Mouse (Mus musculus): Measurements from ENCODE around the gene Vmn1r210. TPM values are rescaled to one million over a fixed set of nuclear protein-coding genes. Genes with fewer than 3 reads are reported as not detected.
"Not testable (repeated sequence)": the region's sequence is repeated elsewhere in the genome, so short reads cannot be mapped to it uniquely, and the experiment has no call there.

Vmn1r210 gene
- not detected for total RNA-seq (2021)
- long read RNA-seq, experiment 1, result 0 reads
- long read RNA-seq, experiment 2, result 0 reads

DNA sequence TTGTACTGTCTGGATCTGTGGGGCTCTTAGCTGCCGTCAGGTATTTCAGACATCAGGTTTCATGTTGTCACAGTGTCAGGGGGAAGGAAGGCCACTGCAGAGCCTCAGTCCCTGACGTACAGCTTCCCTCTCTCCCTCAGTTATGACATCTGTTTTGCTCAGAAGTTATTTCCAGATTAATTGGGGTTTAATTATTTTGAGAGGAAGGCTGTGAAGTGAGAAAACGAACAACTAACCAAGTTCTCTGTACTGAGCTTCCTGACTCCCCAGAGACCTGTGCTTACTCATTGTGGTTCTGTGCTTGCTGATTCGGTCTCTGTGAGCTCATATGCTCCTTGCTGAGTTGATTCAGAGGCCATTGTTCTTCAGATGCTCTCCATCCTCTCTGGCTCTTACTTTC is at the start of gene Vmn1r210:
Gene Vmn1r210, minus strand, starts transcription at position 101 of the 400 bp plus-strand sequence.
- no peak for TF ChIP-seq CTCF (conservative IDR thresholded peaks at IDR 0.05)
- no peak within 1 kb of the TSS for H3K27ac ChIP-seq
- no peak within 1 kb of the TSS for H3K4me3 ChIP-seq
- no peak for DNase-seq (ENCODE audit: low spot score in 2 of 2)

DNA sequence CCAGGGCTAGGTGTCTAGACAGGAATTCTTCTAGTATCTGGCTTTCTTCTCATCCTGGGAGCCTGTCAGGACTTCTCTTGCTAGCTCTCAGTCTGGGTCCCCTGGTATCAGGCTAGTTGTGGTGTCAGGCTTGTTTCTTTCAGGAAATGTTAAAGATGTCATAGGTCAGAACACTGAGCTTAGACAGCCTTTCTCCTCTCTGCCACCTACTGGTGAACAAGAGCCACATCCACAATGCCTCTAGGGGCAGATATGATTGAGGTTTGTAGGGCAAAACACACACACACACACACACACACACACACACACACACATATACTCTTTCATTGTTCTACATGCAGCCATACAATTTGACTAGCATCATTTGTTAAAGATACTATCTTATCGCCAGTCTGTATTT is 48.1 kb upstream of the Vmn1r210 start:
- Histone ChIP-seq H3K27ac (no peak overlapping the region), H3K4me3 (no peak overlapping the region)
- TF ChIP-seq CTCF (conservative IDR thresholded peaks at IDR 0.05), result peak; percentile 24
- DNase-seq (ENCODE audit: low spot score in 2 of 2), result no peak

DNA sequence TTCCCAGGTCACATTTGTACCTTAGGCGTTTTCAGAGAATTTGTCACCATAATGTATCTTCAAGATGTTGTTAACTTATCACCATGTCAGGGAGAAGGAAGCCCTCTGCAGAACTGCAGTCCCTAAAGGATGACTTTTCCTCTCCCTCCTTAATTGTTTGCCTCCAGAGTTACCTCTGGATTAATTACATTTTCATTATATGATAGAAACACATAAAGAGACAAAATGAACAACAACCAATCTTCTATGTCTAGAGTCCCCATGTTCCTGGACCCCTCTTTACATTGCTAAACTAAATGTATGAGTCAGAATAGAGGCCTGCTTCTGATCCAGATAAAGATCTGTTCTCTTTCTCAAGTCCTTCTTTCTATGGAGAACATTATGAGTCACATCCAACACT is 26.3 kb upstream of the Vmn1r210 start, which contains the start of gene Vmn1r211:
Gene Vmn1r211, minus strand, starts transcription at position 101 of the 400 bp plus-strand sequence.
- DNase-seq (ENCODE audit: low spot score in 2 of 2), result no peak
- TF ChIP-seq CTCF (conservative IDR thresholded peaks at IDR 0.05), result no peak
- H3K4me3 ChIP-seq, result no peak within 1 kb of the TSS
- no peak within 1 kb of the TSS for H3K27ac ChIP-seq

- no peak overlapping the region for H3K27ac ChIP-seq
- no peak for TF ChIP-seq CTCF (conservative IDR thresholded peaks at IDR 0.05)
- H3K4me3 ChIP-seq, result no peak overlapping the region
- DNase-seq (ENCODE audit: low spot score in 2 of 2), result no peak
Observed at GRCm38 (mm10) chr13:22854760-22855159, 23.6 kb upstream of the Vmn1r210 start.

DNA sequence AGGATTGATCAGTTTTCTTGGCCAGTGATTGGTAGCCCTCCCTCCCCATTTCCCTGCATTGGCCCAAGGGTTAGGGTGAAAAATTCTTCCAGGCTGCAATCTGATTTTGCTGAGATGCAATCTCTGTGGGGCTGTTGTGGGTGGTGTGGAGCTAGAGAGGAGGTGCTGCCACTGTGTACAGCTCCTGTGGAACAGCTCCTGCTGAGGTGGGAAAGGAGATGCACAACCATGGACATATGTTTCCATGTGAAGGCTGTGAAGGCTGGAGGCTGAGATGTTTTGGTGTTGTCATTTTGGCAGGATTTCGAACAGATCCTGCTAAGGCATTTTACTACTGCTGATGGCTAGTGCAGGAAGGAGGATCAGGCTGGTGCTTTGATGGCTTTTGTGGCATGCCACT is 15.7 kb upstream of the Vmn1r210 start:
- DNase-seq (ENCODE audit: low spot score in 2 of 2), result no peak
- Histone ChIP-seq H3K4me3 (no peak overlapping the region), H3K27ac (no peak overlapping the region)
- no peak for TF ChIP-seq CTCF (conservative IDR thresholded peaks at IDR 0.05)

DNA sequence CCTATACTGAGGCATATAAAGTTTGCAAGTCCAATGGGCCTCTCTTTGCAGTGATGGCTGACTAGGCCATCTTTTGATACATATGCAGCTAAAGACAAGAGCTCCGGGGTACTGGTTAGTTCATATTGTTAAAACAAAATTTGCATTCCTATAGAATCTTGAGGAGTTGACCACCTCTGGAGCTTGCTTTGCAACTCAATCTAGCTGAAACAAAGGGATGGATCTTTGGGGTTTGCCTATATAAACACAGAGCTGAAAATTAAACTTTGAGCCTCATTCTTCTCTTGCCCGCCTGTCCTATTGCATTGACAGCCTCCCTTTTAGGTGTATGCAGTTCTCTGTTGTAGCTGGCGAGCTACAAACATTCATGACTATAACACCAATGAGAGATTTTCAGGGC is 13.2 kb upstream of the Vmn1r210 start:
- H3K4me3 ChIP-seq, result not testable (repeated sequence)

GRCm38 (mm10) chr13:22829395-22829794 is 1.8 kb downstream of the Vmn1r210 start:
- not testable (repeated sequence) for H3K4me3 ChIP-seq; H3K27ac ChIP-seq; DNase-seq (ENCODE audit: low spot score in 2 of 2)

More for the DNA sequence above, 13.2 kb upstream of the Vmn1r210 start:
- DNase-seq (ENCODE audit: low spot score in 2 of 2); H3K27ac ChIP-seq: not testable (repeated sequence)

DNA sequence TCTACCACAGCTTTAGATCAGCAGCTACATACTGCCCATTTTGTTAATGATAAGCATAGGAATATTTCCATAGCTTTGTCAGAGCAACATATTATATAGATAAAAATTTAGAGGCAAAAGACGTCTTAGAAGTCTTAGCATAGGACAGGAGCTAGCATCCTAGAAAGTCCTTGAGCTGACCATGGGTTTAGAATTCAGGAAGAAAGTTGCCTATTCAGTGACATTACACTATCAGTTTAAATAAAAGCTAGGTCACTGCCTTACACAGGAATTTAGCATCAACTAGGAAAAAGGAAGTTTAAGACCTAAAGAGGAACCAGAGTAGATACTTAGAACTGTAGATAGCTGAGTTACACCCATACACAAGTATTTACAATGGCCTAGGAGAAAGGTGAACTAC is 9.5 kb downstream of the Vmn1r210 start:
- not testable (repeated sequence) for H3K4me3 ChIP-seq; DNase-seq (ENCODE audit: low spot score in 2 of 2); H3K27ac ChIP-seq

- not testable (repeated sequence) for H3K27ac ChIP-seq; DNase-seq (ENCODE audit: low spot score in 2 of 2); H3K4me3 ChIP-seq
Observed at GRCm38 (mm10) chr13:22809582-22809981, 21.6 kb downstream of the Vmn1r210 start, which contains the start of gene Vmn1r209. Vmn1r209 (minus strand) TSS chr13:22809682.

DNA sequence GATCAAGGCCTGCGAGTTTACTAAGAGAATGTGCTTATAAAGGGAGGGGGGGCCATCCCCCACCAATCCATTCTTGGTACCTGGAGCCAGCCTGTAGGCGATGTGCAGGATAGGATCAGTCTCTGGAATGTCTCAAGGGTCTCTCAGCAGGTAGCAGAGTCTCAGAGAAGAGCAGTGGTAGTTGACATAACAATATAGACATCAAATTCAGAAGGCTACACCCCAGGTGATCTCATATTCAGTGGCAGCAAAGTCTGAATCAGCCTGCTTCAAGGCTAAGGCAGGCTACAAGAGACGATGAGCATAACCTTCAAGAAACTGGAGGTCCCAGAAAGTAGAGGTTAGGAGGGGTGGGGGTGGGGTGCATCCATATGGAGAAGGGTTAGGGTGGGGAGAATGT is 43.1 kb downstream of the Vmn1r210 start:
- not testable (repeated sequence) for H3K4me3 ChIP-seq; DNase-seq (ENCODE audit: low spot score in 2 of 2); H3K27ac ChIP-seq

DNA sequence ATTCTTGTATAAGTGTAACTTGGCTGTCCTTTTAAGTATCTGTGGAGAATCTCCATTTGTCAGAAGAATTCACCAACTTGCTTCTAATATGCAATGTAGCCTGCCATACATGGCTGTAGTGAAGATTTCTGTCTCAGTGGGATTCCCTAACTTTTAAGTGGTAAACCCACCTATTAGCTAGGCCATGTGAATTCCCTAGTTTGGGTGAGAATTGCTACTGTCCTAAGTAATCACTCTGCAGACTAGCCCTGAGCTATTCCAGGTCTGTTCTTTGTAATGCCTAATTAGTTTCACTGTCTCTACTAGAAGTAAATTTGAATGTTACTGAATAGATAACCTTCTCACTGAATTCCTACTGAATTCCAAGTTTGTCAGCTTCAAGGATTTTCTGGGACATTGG is 47.0 kb downstream of the Vmn1r210 start:
- H3K27ac ChIP-seq; H3K4me3 ChIP-seq; DNase-seq (ENCODE audit: low spot score in 2 of 2): not testable (repeated sequence)

DNA sequence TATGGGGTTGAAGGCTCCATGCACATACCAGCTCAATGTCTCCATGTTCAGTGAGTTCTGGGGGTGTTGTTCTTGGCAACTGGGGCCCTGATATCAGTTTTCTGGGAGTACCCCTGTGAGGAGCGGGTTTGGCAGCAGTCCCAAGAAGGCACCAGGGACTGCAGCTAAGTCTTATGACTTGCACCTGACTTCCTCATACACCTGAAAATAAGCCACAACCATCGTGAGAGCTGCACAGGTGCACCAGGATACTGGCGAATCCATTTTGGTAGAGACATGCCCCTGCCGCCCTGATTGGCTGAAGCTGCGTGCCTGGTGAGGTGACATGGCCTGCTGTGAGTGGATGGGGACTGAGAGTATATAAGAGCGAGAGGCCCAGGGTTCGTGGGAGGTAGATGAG is 53.8 kb downstream of the Vmn1r210 start, which contains the start of gene Vmn1r208:
Gene Vmn1r208, minus strand, starts transcription at position 101 of the 400 bp plus-strand sequence.
- H3K27ac ChIP-seq; H3K4me3 ChIP-seq; DNase-seq (ENCODE audit: low spot score in 2 of 2): not testable (repeated sequence)

Other genes with a start within 250 kb of the Vmn1r210 start
- gene Vmn1r205, start 238.3 kb downstream of the Vmn1r210 start, total RNA-seq (2021), result not detected
- gene Vmn1r206, start 207.1 kb downstream of the Vmn1r210 start, total RNA-seq (2021), result not detected
- gene Vmn1r207-ps, start 101.7 kb downstream of the Vmn1r210 start, total RNA-seq (2021), result under 1 TPM in 1 of 2 experiments, not detected in 1; 0.07 TPM
- gene Vmn1r208, start 53.9 kb downstream of the Vmn1r210 start, total RNA-seq (2021), result not detected
- gene Vmn1r209, start 21.7 kb downstream of the Vmn1r210 start, total RNA-seq (2021), result not detected
- gene Vmn1r211, start 26.2 kb upstream of the Vmn1r210 start, total RNA-seq (2021), result not detected
- gene Vmn1r212, start 52.9 kb upstream of the Vmn1r210 start, total RNA-seq (2021), result not detected
- not detected for gene Vmn1r213, start 176.3 kb upstream of the Vmn1r210 start, total RNA-seq (2021)
- gene Vmn1r214, start 199.1 kb upstream of the Vmn1r210 start, total RNA-seq (2021), result not detected
- not detected for gene Vmn1r215, start 236.7 kb upstream of the Vmn1r210 start, total RNA-seq (2021)